Mouse (Mus musculus): ENCODE results near the gene Ltbp3.
A peak's percentile ranks its signal among the peaks of the same experiment; 100 is the strongest.

Gene Ltbp3

DNA sequence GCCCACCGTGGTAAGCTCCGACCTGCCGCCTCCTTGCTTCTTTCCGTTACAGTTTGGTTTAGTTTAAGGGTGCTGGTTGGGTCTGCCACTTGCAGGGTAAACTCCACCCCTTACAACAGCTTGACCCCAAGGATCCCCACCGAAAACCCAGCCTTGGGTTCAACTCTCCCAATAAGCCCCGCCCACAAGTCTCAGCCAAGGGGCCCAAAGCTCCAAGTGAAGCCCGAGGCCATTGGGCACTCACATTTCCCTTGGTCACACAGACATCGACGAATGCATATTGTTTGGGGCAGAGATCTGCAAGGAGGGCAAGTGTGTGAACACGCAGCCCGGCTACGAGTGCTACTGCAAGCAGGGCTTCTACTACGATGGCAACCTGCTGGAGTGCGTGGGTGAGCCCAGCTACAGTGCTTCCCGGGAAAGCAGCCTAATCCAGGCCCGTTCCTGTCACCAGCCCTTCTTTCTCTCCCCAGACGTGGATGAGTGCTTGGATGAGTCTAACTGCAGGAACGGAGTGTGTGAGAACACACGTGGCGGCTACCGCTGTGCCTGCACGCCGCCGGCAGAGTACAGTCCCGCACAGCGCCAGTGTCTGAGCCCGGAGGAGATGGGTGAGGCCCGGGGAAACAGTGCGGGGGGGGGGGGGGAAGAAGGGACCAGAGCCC, 15.7 kb downstream of the Ltbp3 start:
- DNase-seq (ENCODE audit: low spot score), result peak; percentile 78

DNA sequence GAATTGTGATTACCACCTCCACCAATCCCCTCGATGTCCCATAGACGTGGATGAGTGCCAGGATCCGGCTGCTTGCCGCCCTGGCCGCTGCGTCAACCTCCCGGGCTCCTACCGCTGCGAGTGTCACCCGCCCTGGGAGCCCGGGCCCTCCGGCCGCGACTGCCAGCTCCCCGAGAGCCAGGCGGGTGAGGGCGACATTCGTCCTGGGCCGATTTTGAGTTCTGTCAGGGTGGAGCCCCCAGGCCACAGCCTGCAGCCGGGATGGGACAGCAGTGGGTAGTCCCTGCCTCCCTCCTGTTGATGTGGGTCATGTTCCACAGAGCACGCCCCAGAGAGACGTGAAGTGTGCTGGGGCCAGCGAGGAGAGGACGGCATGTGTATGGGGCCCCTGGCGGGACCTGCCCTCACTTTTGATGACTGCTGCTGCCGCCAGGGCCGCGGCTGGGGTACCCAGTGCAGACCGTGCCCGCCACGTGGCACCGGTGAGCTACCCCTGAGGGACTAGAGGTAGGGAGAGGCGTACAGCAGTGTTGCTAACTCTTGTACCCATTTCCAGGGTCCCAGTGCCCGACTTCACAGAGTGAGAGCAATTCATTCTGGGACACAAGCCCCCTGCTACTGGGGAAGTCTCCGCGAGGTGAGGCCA, 16.4 kb downstream of the Ltbp3 start:
- no peak for DNase-seq (ENCODE audit: low spot score)

GRCm38 (mm10) chr19:5758878-5759403, 18.2 kb downstream of the Ltbp3 start:
- DNase-seq (ENCODE audit: low spot score), result no peak

- no peak for DNase-seq (ENCODE audit: low spot score)
Observed at GRCm38 (mm10) chr19:5763163-5763562, 22.5 kb downstream of the Ltbp3 start.

GRCm38 (mm10) chr19:5767271-5767670, 26.6 kb downstream of the Ltbp3 start:
- DNase-seq (ENCODE audit: low spot score), result no peak

- no peak for DNase-seq (ENCODE audit: low spot score)
Observed at GRCm38 (mm10) chr19:5770311-5770710, 29.6 kb downstream of the Ltbp3 start.

GRCm38 (mm10) chr19:5770925-5771860, 30.5 kb downstream of the Ltbp3 start, which contains the start of gene Scyl1:
Gene Scyl1, minus strand, starts transcription at chr19:5771419.
- DNase-seq (ENCODE audit: low spot score), result peak; percentile 84

- DNase-seq (ENCODE audit: low spot score), result no peak
Observed at GRCm38 (mm10) chr19:5777387-5778032, 36.8 kb downstream of the Ltbp3 start.

DNA sequence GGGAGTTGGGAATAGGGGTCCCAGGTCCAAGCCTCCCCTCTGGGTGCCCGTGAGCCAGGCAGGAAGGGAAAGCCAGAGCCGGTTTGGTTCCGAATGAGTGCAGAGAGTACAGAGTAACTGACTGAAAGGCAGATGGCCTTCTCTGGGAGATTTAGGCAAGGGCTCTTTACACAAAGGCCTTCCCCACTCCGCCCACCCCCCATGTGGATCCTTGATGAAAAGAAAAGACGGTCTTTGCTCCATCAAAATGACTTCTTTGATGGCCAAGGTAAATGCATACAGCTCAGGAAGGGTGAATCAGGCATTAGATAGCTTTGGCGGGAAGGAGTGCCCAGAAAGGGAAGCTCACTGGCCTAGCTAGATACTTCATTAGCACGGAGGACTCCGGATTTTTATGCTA, 37.6 kb downstream of the Ltbp3 start:
- no peak for DNase-seq (ENCODE audit: low spot score)

DNA sequence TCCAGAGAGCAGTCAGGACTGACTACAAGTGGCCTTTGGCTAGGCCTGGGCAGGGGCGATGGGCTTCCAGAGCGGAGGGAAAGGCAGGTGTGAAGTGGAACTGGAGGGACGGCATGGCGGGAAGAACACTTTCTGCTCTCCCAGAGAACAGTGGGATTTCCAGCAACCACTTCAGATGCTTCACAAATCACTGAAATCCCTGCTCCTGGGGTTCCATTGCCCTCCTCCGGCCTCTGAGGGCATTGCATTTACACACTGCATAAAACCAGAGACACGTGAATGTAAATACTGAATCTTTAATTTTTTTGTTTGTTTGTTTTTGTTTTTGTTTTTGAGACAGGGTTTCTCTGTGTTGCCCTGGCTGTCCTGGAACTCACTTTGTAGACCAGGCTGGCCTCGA, 39.5 kb downstream of the Ltbp3 start:
- no peak for DNase-seq (ENCODE audit: low spot score)

DNA sequence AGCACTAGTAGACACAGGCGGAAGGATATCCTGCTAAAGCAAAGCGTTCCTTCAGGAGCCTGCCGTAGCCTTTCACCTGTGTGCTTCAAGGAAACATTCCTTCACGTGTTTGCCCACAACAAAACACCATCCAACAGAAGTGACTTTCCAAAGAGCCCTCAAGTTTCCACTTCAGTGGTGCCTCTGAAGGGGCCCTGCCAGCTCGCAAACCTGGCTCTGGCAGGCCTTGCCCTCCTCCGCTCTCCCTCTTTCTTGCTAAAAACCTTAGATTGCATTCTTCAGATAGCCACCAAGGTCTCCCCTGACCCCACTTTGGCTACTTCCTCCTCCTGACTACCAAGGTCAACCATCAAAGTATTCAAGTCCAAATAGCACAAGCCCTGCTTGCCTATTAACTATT, 40.8 kb downstream of the Ltbp3 start:
- no peak for DNase-seq (ENCODE audit: low spot score)

GRCm38 (mm10) chr19:5782121-5782520, 41.4 kb downstream of the Ltbp3 start:
- no peak for DNase-seq (ENCODE audit: low spot score)

DNA sequence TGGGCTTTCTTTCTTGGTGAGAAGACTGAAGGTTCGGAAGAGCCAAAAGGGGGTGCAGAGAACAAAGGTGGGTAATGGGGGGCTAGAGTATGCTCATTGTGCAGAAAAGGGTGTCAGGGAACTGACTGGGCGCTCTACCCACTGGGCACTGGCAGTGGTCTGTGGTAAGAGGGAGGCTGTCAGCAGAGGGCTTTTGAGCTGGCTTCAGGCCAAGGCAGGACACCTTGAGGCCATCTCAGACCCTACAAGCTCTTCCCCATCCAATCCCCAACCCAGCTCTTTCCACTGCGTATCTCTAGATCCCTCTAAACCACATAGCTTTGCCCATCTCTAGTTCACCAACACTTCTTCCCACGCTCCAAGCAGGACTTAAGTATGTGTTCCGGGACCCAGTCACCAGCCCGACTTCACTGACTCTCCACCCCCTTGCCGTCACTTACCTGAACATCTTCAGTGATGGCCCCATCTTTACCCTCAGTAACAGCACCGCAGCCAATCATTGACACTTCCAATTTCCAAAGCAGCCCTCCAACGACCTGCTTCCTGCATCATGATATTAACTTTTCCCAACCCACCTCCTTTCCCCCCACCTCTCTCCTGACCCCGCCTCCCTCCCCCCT, 44.4 kb downstream of the Ltbp3 start:
- DNase-seq (ENCODE audit: low spot score), result no peak

DNA sequence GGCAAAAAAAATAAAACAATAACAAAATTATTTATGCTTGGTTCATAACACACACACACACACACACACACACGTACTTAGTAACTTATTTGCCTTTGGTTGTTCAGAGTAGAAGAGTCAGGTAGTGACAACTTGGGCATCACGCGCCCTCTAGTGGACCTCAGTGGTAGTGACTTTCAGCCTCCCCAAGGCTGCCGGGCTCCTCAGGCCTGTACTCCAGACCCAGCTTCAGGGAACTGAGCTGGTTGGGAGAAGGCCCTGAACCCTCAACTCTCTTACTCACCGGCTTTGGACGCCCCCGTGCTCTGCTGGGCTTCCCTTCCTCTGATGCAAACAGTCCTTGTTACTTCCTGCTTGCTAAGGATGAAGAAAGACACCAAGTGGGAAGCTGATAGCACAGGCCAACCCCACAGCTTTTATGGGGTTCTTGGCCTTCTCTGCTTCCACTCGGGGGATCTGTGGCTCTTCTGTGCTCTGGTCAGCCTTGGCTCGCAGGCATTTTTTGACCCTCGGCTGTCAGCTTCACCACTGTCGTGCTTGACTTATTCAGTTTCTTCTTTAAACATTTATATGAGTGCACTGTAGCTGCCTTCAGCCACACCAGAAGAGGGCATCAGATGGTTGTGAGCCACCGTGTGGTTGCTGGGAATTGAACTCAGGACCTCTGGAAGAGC, 45.9 kb downstream of the Ltbp3 start:
- DNase-seq (ENCODE audit: low spot score), result no peak

DNA sequence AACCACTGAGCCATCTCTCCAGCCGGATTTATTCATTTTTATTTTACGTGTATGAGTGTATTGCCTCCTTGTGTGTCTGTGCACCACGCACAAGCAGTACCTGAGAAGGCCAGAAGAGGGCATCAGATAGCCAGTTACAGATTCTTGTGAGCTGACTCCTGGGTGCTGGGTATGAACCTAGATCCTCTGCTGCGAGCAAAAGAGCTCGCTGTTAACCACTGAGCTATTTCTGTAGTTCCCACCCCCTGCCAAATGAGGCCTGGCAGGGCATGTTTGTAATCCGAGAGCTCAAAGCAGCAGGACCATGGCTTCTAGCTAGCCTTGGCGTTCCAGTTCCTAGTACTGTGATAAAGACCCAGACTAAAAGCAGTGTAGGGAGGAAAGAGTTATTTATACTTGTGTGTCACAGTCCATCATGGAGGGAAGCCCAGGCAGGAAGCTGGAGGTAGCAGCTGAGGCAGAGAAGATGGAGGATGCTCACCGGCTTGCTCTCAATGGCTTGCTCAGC, 46.5 kb downstream of the Ltbp3 start:
- DNase-seq (ENCODE audit: low spot score), result peak; percentile 82

DNA sequence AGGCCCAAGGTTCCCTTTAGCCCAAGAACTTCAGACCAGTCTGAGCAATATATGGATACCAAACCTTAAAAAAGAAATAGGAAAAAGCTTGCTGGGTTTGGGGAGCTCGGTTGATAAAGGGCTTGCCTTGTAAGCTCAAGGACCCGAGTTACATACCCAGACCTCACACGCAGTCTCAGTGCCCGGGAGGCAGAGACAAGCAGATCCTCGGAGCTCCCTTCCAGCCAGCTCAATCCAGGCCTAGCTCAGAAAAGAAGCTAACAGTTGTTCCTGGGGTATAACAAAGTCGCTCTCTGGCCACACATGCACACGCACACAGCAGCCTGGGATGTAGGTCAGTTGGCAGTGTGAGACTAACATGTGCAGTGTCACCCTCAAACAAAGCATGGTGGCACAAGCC, 47.2 kb downstream of the Ltbp3 start:
- DNase-seq (ENCODE audit: low spot score), result no peak

GRCm38 (mm10) chr19:5788620-5789019, 47.9 kb downstream of the Ltbp3 start:
- DNase-seq (ENCODE audit: low spot score), result no peak

- no peak for DNase-seq (ENCODE audit: low spot score)
Observed at GRCm38 (mm10) chr19:5789066-5789465, 48.4 kb downstream of the Ltbp3 start.

DNA sequence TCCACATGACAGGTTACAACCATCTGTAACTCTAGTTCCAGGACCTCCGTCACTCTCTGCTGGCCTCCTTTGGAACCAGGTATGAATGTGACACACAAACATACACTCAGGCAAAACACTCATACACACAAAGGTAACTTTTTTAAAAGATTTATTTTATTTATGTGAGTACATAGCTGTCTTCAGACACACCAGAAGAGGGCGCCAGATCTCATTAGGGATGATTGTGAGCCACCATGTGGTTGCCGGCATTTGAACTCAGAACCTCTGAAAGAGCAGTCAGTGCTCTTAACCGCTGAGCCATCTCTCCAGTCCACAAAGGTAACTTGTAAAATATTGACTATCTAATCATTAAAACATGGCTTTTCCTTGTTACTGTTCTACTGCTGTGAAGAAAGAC, 50.6 kb downstream of the Ltbp3 start:
- DNase-seq (ENCODE audit: low spot score), result no peak

- DNase-seq (ENCODE audit: low spot score), result no peak
Observed at GRCm38 (mm10) chr19:5793116-5793515, 52.4 kb downstream of the Ltbp3 start.

Data from left cerebral cortex, adult 11 months (tissue).